Comparison of ENCODE assay signal across 9 mouse cellular contexts in genomic region chr19:6531011-6531631, GRCm38 (mm10). TPM values are rescaled to one million over a fixed set of nuclear protein-coding genes. Genes with fewer than 3 reads are reported as not detected.
DNase-seq lines count a peak whose midpoint lies in the region; ATAC-seq and TF ChIP-seq lines count a peak whose summit lies in the region.
"Had no signal": no experiment of that assay in that cellular context is flagged by ENCODE, and none has a peak within 500 bp of the region (broad histone marks: within the 10 kb centered on the region; RNA-seq: fewer than 3 reads in every experiment).

No protein-coding gene starts in this region.

- no peaks in the 10 kb centered on the region; the same call in 1 of the 2 replicates for H3K27me3 ChIP-seq in kidney, adult 2 months (replicated peaks; ENCODE audit: control insufficient read depth, insufficient read depth, low read length)
- H3K27me3 ChIP-seq in heart, embryonic 12.5 days (replicated peaks): peaks cover 75% of the 10 kb centered on the region
- no peaks in the 10 kb centered on the region for H3K27me3 ChIP-seq in midbrain, embryonic 12.5 days

- peak overlapping the region; percentile 56 for H3K4me3 ChIP-seq in kidney, adult 2 months (ENCODE audit: insufficient read depth, low read depth, low read length)
- peak overlapping the region; percentile 52 for H3K4me3 ChIP-seq in heart, embryonic 12.5 days
- peak overlapping the region; percentile 47 for H3K4me3 ChIP-seq in midbrain, embryonic 12.5 days

- H3K36me3 ChIP-seq in kidney, adult 2 months (ENCODE audit: control insufficient read depth, insufficient read depth, low read length): no peaks in the 10 kb centered on the region
- H3K36me3 ChIP-seq in heart, embryonic 12.5 days: no peaks in the 10 kb centered on the region
- peaks cover 10% of the 10 kb centered on the region for H3K36me3 ChIP-seq in midbrain, embryonic 12.5 days
- H3K36me3 ChIP-seq: G1E had no signal

- peak overlapping the region; percentile 84 for H3K4me2 ChIP-seq in heart, embryonic 12.5 days
- peak overlapping the region; percentile 85 for H3K4me2 ChIP-seq in midbrain, embryonic 12.5 days (replicated peaks)

- WGBS in kidney, adult 2 months: 2% methylated on average over 56 of the region's 56 CpGs
- under 1% methylated on average over 53 of the region's 56 CpGs for WGBS in heart, embryonic 12.5 days
- WGBS in midbrain, embryonic 12.5 days: under 1% methylated on average over 55 of the region's 56 CpGs

- no peak for ATAC-seq in heart, embryonic 12.5 days (ENCODE audit: insufficient number of reproducible peaks, low FRiP score)
- ATAC-seq in midbrain, embryonic 12.5 days (ENCODE audit: low FRiP score, low read depth): no peak; the same call in 1 of the 2 replicates
- ATAC-seq in inflammation-experienced regulatory T-cells, adult 6 months: no peak

- TF ChIP-seq POLR2A in kidney, adult 2 months (IDR thresholded peaks at IDR 0.05; ENCODE audit: low read depth, low read length): no peak
- TF ChIP-seq POLR2A in brain, embryonic 14.5 days (IDR thresholded peaks at IDR 0.05; ENCODE audit: borderline replicate concordance, extremely low read depth, insufficient read depth, insufficient read length, poor library complexity, severe bottlenecking): peak; percentile 49; the same call in 1 of the 2 replicates

- peak overlapping the region; percentile 63 for H3K9ac ChIP-seq in heart, embryonic 12.5 days
- peak overlapping the region; percentile 82 for H3K9ac ChIP-seq in midbrain, embryonic 12.5 days (replicated peaks)

- DNase-seq in kidney, adult 2 months: peak; percentile 48
- DNase-seq in kidney, adult 18-20 months: no peak
- DNase-seq in brain, embryonic 14.5 days (ENCODE audit: low read depth): peak; percentile 76
- DNase-seq in kidney, postnatal 10 days: peak; percentile 68
- no peak for DNase-seq in right cerebral cortex, postnatal 10 days (ENCODE audit: low spot score in 2 of 2)

- H3K9me3 ChIP-seq in heart, embryonic 12.5 days (replicated peaks): no peaks in the 10 kb centered on the region
- H3K9me3 ChIP-seq in midbrain, embryonic 12.5 days: no peaks in the 10 kb centered on the region
- H3K9me3 ChIP-seq: G1E had no signal

- 0 out of 2 replicates have a peak, but pooled peaks cover 3% of the 10 kb centered on the region for H3K4me1 ChIP-seq in kidney, adult 2 months (ENCODE audit: control insufficient read depth, insufficient read depth, low read length)
- H3K4me1 ChIP-seq in heart, embryonic 12.5 days (replicated peaks): peaks cover 29% of the 10 kb centered on the region
- peaks cover 48% of the 10 kb centered on the region for H3K4me1 ChIP-seq in midbrain, embryonic 12.5 days

- no peak for TF ChIP-seq CTCF in kidney, adult 2 months (conservative IDR thresholded peaks at IDR 0.05; ENCODE audit: insufficient read depth, insufficient read length, low read depth, low read length)
- TF ChIP-seq CTCF in brain, embryonic 14.5 days (IDR thresholded peaks at IDR 0.05; ENCODE audit: borderline replicate concordance, extremely low read depth, insufficient read depth, insufficient read length): no peak

- H3K27ac ChIP-seq in kidney, adult 2 months (ENCODE audit: insufficient read depth, low read depth, low read length): peak overlapping the region; percentile 67
- no peak overlapping the region for H3K27ac ChIP-seq in heart, embryonic 12.5 days (ENCODE audit: poor library complexity, severe bottlenecking)
- H3K27ac ChIP-seq in midbrain, embryonic 12.5 days (replicated peaks): peak overlapping the region; percentile 71

RNA-seq across cellular contexts. Expression of gene Slc22a12, which starts 11.7 kb away (rescaled TPM):
- 1,526 and 1,915 TPM in 2 replicates for polyA plus RNA-seq in kidney, adult 2 months (2012; rRNA removed)
- not detected in 2 replicates for polyA plus RNA-seq in brain, embryonic 14.5 days (2012; rRNA removed)
- polyA plus RNA-seq in heart, embryonic 12.5 days (2016; fragmentation: Nextera tagmentation; extraction: Ambion mirVana): not detected in 2 replicates
- polyA plus RNA-seq in midbrain, embryonic 12.5 days (2016; fragmentation: Nextera tagmentation; extraction: Ambion mirVana): not detected in 2 replicates
- not detected for polyA plus RNA-seq in inflammation-experienced regulatory T-cells, adult 6 months (2017; shearing (Covaris generic))
- polyA plus RNA-seq: G1E had no signal

Comparison
In these comparisons a context has a peak if more than half of its experiments do, and no peak if none do; other contexts are left out.
1. DNase-seq: peak in kidney, adult 2 months (single experiment), brain, embryonic 14.5 days (single experiment) and kidney, postnatal 10 days (single experiment); none in kidney, adult 18-20 months (single experiment) and right cerebral cortex, postnatal 10 days (0 of 2).
2. RNA of gene Slc22a12, which starts 11.7 kb away (polyA plus RNA-seq): 1,526 to 1,915 TPM in kidney, adult 2 months; not detected in midbrain, embryonic 12.5 days, not detected in brain, embryonic 14.5 days, not detected in heart, embryonic 12.5 days and not detected in inflammation-experienced regulatory T-cells, adult 6 months; every median in the first group is over 1,000 times any median in the second.
3. Peak in every context shown above with its lines, with median percentiles within 50 percentile points of each other: H3K4me3 ChIP-seq.